Mouse (Mus musculus) right cerebral cortex, postnatal 10 days (tissue): ENCODE data around the gene Traf3ip3.

Source experiments
- DNase-seq, 2 experiments: peaks; one replicate each; pipeline ENCODE4 v3.0.0; 2021; ENCODE audit warnings: low spot score in 2 of 2

Traf3ip3 gene

DNA sequence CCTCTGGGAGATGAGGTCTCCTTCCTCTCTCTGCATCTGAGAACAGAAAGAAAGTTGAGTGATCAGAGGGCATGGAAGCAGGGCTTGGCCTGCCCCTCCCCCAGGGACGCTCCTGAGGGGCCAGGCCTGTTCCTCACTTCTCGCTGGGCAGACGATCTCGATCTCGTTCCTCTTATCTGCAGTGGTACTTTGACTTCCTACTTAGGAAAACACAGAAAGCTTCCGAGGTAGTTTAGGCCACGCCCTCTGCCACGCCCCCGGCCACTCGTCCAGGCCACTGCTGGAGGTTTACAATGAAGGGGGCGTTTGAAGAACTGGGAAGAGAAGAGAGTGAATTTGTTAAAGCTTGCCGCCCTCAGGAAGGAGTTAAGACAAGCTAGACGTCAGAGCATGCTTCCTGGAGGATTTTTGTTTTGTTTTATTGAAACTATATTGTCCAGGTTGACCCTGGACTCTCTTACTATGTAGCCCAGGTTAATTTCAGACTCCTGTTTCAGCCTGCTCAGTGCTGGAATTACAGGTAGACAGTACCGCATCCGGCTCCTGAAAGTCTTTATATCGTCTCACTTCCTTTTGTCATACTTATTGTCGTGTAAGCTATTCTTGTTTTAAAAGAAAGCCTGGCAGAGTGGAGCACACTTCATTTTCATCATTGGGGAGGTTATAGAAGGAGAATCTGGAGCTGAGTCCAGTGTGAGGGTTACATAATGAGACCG lies 41.0 kb downstream of the Traf3ip3 start:
- DNase-seq: peak; percentile 43 to 59

DNA sequence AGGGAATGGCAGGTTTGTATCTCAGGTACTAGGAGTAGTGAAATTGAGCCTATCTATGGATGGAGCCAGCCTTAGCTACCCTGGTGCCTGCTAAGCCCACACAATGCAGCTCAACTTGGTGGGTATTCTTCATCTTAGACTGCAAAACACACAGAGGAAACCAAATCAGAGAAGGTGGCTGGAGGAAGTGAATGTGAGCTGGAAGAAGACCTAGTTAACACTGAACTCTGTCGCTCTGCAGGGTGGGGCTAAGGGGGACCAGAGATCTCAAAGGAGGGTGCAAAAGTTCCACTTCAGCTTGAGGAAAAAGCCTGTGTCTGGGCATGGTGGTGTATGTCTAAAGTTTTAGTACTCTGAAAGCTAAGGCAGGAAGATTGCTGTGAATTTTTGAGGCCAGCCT lies 41.9 kb downstream of the Traf3ip3 start:
- DNase-seq: no peak

- DNase-seq: no peak
Measured at GRCm38 (mm10) chr1:193159163-193159562, 42.3 kb downstream of the Traf3ip3 start.

- no peak for DNase-seq
Measured at GRCm38 (mm10) chr1:193157111-193157492, 44.4 kb downstream of the Traf3ip3 start.

- no peak for DNase-seq
Measured at GRCm38 (mm10) chr1:193156316-193157110, 45.0 kb downstream of the Traf3ip3 start.

- no peak for DNase-seq
Measured at GRCm38 (mm10) chr1:193153561-193153960, 47.9 kb downstream of the Traf3ip3 start.

GRCm38 (mm10) chr1:193152872-193153271 lies 48.6 kb downstream of the Traf3ip3 start, which contains the start of gene Irf6:
Gene Irf6 (plus strand): TSS chr1:193153111.
- no peak for DNase-seq

DNA sequence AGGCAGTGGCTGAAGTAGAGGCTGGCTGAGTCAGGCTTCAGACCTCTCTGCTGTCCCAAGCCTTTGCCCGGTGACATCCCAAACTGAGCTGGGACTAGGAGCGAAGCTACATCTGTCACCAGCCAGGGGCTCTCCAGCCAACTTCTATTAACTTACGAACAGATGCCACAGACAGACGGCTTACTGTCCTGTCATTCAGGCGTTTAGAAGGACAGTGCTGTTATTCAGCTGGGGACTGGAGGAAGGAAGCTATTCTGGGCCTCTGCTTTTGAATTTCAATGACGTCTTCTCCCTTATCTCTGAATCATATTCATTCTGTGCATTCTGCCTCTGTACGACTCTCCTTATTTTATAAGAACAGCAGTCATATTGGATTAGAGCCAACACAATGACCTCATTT lies 50.4 kb downstream of the Traf3ip3 start:
- peak in 1 of 2 experiments; percentile 56 for DNase-seq

DNA sequence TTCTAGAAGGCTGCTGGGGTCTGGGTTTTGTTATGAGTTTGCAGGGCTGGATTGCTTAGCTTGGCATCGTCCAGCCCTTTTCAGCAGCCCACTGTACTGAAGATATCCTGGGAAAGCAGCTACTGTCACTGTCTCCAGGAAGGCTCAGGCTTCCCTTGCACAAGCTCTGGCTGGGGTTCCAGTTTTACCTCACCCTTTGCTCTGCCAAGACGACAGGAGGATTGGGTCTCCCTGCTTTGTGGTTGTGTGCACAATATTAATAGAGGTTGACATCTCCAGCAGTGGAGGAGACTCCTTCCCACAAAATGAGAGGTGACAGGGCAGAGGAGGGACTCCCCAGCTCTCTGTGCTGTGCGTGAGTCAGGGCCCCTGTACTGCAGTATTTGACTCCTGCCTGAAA lies 52.3 kb downstream of the Traf3ip3 start:
- no peak for DNase-seq

GRCm38 (mm10) chr1:193146416-193146815 lies 55.1 kb downstream of the Traf3ip3 start:
- DNase-seq: no peak

- no peak for DNase-seq
Measured at GRCm38 (mm10) chr1:193145101-193145500, 56.4 kb downstream of the Traf3ip3 start.

DNA sequence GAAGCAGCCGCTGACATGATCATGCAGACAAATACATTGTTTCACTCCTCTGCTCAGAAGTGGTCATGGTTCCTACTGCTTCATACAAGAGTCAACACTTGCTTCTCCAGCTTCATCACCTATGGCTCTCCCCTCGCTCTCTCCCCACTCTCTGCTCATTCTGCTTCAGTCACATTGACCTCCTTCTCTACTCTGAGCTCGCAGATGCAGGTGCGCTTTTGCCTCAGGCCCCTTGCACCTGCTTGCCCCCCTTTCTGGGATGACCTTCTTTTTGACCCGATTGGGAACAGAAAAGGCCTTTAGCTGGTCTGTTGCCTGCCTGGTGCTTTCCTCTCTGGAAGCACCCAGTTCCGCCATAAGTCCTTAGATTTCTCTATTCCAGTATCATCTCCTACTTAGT lies 57.0 kb downstream of the Traf3ip3 start:
- no peak for DNase-seq

DNA sequence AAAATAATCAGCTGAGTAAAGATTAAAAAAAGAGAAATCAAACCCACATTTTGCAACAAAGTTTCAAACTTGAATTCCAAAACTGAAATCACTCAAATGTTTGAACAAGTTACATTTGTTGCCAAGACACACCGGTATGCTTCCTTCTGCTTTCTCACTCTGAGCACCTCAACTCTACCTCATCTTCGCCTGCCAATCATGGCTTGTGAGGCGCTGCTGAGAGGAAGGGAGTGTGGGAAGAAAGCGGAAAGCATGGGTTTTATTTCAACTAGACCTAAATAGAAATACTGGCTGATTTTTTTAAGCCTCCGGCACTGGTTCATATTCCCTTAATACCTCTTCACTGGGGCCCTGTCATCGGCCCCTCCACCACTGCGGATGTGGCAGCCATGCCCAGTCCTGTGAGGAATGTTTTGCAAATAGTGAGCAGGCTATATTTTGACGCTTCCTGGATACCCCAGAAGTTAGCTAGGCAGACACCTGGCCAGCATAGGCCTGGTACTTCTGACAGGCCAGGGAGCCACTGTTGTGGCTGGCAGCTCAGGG lies 58.9 kb downstream of the Traf3ip3 start:
- DNase-seq: no peak

- DNase-seq: no peak
Measured at GRCm38 (mm10) chr1:193141118-193141517, 60.4 kb downstream of the Traf3ip3 start.

- DNase-seq: no peak
Measured at GRCm38 (mm10) chr1:193138669-193139068, 62.8 kb downstream of the Traf3ip3 start.

- no peak for DNase-seq
Measured at GRCm38 (mm10) chr1:193138087-193138486, 63.4 kb downstream of the Traf3ip3 start.

GRCm38 (mm10) chr1:193133726-193134125 lies 67.8 kb downstream of the Traf3ip3 start:
- DNase-seq: no peak

DNA sequence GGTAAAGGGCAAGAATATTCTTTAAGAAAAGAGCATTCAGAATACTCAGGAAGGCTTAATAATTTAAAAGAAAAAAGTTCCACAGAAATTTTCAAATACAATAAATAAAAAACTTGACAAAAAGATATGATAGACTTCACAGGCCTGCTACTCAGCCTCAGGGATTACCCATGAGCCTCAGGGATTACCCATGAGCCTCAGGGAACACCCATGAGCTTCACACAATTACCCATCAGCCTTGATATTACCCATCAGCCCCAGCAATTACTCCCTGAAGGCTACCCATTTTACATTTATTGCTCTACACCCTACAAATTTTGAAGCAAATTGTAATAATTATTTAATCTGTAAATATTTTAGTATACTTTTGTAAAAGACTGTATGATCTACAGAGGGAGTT lies 69.1 kb downstream of the Traf3ip3 start:
- DNase-seq: no peak

GRCm38 (mm10) chr1:193131311-193131948 lies 70.1 kb downstream of the Traf3ip3 start:
- DNase-seq: no peak

DNA sequence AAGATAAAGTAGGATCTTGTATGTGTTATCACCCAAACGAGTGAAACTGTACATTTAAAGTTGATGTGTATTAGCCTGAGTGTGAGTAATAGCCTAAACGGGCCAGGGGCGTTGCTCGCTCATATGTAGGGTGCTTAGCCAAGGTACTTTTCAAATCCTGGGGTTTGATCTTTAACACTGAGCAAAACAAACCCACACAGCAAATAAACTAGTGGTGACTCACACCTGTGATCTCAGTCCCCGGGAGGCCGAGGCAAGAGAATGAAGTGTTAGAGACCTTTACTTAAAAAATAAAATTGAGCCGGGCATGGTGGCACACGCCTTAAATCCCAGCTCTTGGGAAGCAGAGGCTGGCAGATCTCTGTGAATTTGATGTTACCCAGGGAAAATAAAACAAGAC lies 70.7 kb downstream of the Traf3ip3 start:
- no peak for DNase-seq

- peak in 1 of 2 experiments; percentile 49 for DNase-seq
Measured at GRCm38 (mm10) chr1:193130456-193130825, 71.1 kb downstream of the Traf3ip3 start.

DNA sequence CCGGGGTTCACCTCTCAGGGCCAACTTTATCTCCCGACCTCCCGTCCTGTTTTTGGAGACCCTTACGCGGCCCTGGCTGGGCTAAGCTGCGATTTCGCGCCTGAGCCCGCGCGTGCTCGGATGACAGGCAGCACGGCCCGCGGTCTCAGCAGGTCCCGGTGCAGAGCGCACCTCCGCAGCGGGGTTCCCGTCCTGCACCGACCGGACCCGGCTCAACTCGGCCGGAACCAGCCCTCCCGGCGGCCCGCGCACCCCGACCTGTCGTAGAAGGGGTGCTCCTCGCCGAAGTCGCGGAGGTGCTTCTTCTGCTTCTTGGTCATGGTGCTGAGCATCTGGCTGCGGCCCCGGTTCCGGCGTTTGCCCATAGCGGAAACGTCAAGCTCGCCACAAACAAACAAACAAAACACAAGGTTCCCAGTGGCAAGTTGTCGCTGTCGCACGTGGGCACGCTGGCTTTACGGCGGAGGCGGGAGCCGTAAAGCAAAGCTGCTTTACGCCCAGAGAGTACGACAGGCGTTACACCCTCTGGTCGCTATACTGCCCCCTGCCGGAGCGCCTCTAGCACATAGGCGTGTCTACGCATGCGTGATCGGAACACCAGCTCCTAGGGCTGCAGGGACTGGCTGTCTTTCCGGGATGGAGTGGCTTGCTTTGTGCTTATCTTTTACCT lies 71.6 kb downstream of the Traf3ip3 start, which contains the start of gene Diexf:
Diexf (minus strand) TSS at position 487 of the 670 bp plus-strand sequence.
- peak; percentile 96 to 99 for DNase-seq
